Mouse (Mus musculus) splenic B cell, adult 2 months (primary cell): Measurements from ENCODE around the gene Dok4.
"Not testable (repeated sequence)": the region's sequence is repeated elsewhere in the genome, so short reads cannot be mapped to it uniquely, and the experiment has no call there.

Source experiments
- DNase-seq: peaks from one replicate; pipeline ENCODE4 v3.0.0-alpha.2; 2011; ENCODE audit warnings: low read depth, low spot score
- H3K27me3 ChIP-seq: 2 replicates; pipeline ENCODE4 v1.6.1; 2012; ENCODE audit warnings: mild to moderate bottlenecking, low read length, moderate library complexity, mixed read lengths; ENCODE audit not compliant: control insufficient read depth, poor library complexity, insufficient read depth, severe bottlenecking
- H3K36me3 ChIP-seq: 2 replicates; pipeline ENCODE4 v1.6.1; 2012; ENCODE audit warnings: mild to moderate bottlenecking, low read length, moderate library complexity, mixed read lengths; ENCODE audit not compliant: control insufficient read depth, poor library complexity, insufficient read depth, severe bottlenecking

The Dok4 gene

DNA sequence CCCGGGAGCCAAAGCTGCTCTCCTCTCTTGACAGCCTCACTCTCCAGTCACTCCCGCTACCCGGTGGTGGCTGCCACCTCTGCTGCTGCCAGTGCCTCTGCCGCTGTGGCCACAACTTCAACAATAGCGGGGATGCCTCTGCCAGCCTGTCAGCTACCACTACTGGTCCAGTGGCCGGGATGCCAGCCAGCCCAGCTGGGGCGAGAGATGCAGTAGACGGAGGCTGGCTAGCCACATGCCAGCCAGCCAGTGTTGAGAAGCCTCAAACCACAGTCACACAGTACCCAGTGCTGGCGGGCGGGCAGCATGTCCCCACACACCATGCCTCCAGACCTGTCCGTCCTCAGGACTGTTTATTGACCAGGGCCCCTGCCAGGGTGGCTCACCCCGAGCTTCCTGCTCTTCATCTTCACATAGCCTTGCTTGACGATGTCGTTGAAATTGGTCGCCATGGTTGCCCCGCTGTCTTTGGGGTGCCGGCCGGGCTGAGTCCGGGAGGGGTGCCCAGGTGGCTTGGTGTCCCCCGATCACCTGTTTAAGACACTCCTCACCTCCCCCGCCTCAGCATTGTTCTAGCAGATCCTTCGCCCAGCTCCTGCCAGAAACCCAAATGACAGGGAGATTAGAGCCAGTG, 5.5 kb downstream of the Dok4 start:
- no peaks in the 10 kb centered on the region for H3K36me3 ChIP-seq
- DNase-seq: no peak
- H3K27me3 ChIP-seq: no peaks in the 10 kb centered on the region

DNA sequence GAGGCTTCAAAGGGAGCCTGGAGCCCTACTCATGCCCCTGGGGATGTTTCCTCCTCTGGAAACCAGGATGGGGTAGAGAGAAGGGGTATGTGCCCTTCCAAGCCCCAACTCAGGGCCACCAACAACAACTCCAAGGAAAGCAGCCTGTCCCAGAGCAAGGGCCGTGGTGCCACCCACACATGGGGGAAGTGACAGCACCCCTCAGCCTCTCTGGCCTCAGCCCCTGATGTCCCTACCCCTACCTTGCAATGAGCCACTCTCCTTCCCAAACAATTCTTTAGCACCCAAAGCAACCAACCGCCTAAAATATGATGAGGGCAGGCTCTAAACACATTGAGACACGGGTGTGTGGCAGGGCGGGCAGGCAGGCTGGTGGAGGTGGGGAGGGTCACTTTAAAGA, 6.1 kb downstream of the Dok4 start:
- DNase-seq: no peak
- H3K36me3 ChIP-seq: no peaks in the 10 kb centered on the region
- no peaks in the 10 kb centered on the region for H3K27me3 ChIP-seq

DNA sequence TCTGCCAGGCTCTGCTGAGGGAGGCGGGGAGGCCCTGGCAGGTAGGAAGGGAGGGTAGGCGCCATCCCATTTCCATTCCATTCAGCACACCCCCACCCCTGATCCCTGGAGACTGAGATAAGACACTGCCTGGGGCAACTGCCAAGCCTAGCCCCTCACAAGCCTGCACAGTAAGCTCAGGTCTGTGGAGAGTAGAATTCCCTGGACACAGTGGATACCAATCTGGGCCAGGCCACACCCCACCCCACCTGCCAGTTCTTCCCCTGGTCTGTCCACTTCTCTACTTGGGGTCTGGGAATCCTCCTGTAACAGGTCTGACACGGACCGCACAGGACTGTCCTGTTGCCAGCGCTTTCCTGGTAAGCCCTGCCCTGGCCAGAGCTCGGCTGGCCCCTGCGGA, 7.0 kb downstream of the Dok4 start:
- DNase-seq: no peak
- Histone ChIP-seq H3K36me3 (0 out of 2 replicates have a peak, but pooled peaks cover 2% of the 10 kb centered on the region), H3K27me3 (no peaks in the 10 kb centered on the region)

DNA sequence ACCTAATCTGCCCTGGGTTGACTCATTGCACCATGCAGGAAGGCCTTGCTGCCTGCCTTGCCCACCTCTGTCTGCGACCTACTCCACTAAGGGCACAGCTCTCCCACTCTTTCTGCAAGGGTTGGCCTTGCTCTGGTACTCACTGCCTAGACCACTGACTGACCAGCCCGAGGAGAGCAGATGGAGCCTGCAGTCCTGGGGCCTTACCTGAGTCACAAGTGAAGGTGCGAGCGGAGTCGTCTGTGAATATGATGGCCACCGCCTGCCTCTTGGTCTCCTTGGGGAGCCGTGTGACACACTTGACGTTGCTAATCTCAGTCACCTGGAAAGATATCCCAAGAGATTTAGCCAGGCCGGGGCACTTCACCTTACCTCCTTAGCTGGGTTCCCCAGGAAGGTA, 9.2 kb downstream of the Dok4 start:
- Histone ChIP-seq H3K36me3 (peaks cover 5% of the 10 kb centered on the region; the same call in 1 of the 2 replicates), H3K27me3 (no peaks in the 10 kb centered on the region)
- DNase-seq: no peak

DNA sequence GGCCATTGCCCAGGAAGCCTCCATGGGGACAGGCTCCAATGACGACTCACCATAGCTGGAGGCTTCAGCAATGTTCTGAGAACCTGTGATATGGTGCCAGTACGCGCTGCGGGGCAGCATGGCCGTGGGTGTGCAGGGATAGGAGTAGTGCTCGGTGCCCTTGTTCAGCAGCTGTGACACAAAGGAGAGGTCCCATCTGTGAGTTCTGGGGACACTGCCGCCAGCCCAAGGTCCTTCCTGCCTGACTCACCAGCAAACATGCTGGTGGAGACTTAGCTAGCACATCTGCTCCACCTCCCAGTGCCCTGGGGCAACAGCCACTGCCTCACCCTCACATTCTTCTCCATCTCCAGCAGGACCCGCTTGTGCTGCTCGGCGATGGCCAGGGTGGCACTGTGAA, 10.8 kb downstream of the Dok4 start:
- Histone ChIP-seq H3K27me3 (no peaks in the 10 kb centered on the region), H3K36me3 (peaks cover 5% of the 10 kb centered on the region; the same call in 1 of the 2 replicates)
- no peak for DNase-seq

DNA sequence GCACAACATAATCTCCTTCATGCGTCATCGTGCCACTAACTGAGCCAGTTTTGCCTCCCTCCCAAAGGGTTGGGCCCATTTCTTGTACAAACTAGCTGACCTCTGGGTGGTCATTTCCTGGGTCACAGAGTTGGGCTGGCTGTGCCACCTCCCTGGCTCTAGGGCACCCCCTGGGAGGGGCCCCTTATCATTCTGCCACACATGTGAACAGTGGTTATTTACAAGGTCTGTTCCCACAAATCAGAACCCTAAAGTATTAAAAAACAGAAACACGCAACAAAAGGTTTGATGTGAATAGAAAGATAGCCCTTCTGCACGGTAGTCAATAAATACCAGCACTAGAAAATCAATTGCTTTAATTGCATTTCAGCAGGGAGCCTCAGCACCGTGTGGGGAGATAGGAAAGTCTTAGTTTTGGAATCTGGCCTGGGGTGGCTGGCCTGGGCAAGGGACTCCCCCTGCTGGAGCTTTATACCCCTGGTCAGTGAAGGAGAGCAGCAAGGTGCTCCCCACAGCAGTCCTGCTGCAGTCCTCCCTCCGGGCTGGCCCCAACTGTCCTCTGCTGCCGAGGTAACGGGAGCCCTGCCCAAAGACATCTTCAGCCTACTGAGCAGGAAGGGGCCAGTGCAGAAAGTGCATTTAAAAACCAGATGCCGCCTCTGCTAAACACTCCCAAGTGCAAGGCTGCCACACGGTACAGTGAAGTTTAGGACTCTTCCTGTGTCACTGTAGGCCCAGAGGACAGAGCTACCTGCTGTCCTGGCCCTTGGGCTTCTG, 12.0 kb downstream of the Dok4 start:
- H3K27me3 ChIP-seq: no peaks in the 10 kb centered on the region
- H3K36me3 ChIP-seq: peaks cover 5% of the 10 kb centered on the region; the same call in 1 of the 2 replicates
- DNase-seq: no peak

DNA sequence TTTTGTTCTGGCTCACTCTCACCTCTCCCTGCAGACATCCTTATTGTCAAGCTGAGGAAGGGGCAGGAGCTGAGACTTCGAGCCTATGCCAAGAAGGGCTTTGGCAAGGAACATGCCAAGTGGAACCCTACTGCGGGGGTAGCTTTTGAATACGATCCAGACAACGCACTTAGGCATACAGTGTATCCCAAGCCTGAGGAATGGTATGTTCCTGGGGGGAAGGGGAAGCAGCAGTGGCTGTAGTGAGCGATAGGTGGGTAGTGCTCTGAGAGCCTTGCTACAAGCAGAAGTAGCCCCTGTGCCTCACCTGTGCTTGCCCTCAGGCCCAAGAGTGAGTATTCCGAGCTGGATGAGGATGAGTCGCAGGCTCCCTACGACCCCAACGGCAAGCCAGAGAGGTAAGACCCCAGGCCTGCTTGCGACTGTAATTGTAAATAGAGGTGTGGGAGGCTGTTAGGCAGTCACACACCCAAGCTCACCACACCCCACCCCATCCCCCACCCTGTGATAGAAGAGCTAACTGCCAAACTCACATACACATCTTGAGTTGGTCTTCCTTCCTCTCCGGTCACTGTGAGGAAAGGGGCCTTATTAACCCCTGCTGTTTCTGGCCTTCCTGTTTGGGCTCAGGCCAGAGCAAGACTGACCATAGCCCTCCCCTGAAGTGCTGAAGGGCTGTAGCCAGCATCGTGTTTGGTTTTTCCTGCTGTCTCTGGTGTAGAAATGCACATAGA, 13.5 kb downstream of the Dok4 start:
- H3K27me3 ChIP-seq: no peaks in the 10 kb centered on the region
- no peak for DNase-seq
- peaks cover 5% of the 10 kb centered on the region; the same call in 1 of the 2 replicates for H3K36me3 ChIP-seq

DNA sequence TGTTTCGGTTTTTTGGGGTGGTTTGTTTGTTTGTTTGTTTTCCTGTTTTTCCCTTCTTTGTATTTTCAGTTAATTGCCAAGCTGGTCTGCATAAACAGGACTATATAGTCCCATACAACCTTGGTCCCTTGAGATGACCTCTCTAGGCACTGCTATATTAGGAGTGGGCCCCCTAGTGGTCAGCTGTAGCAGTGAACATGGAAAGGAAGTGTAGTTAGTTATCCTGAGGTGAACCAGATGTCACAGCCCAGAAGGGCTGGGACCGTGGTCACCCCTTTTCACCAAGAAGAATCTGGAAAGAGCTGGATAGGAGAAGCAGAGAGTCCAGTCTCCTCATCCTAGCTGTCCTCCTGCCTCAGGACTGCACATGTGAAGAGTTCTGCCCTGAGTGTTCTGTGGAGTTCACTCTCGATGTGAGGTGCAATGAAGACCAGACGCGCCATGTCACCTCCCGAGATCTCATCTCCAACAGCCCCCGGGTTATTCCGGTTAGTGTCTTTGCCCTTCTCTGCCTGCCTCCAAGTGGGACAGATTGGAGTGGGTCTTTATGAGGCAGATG, 14.7 kb downstream of the Dok4 start:
- H3K36me3 ChIP-seq: peaks cover 5% of the 10 kb centered on the region; the same call in 1 of the 2 replicates
- peak; percentile 81 for DNase-seq
- H3K27me3 ChIP-seq: no peaks in the 10 kb centered on the region

DNA sequence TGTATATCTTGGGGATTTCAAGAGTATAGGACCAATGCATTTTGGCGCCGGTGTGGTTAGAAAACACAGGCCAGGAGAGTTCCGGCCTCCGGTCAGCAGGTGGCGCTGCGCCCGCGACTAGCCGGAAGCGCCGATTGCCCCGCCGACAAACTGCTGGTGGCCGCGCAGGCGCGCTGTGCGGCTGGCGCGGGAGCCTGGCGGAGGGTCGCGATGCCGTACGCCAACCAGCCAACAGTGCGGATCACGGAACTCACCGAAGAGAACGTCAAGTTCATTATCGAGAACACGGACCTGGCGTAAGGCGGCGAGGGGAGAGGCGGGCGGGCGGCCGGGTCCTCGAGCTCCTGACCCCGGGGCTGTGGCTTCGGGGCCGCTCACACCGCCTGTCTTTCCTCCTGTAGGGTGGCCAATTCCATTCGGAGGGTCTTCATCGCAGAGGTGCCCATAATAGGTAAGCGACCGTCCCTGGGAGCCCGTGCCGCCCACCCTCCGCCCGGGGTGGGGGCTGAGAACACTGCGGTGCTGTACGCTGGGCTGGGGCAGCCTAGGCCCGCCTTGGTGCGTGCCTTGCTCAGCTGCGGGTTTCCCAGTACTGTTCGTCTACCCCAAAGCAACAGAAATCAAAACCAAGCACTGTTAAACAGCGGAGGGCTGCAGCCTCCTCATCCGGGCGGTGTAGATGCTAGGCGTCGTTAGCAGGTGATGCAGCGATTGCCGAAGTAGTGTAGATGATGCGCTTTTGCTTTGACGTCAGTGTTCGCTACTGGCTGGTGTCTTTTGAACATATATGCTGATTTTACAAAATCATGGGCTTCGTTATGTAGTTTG, 18.6 kb downstream of the Dok4 start, which contains the start of gene Polr2c:
Gene Polr2c, plus strand, starts transcription at position 105 of the 828 bp plus-strand sequence.
- Histone ChIP-seq H3K27me3 (no peaks in the 10 kb centered on the region), H3K36me3 (0 out of 2 replicates have a peak, but pooled peaks cover 2% of the 10 kb centered on the region)
- DNase-seq: peak; percentile 91

DNA sequence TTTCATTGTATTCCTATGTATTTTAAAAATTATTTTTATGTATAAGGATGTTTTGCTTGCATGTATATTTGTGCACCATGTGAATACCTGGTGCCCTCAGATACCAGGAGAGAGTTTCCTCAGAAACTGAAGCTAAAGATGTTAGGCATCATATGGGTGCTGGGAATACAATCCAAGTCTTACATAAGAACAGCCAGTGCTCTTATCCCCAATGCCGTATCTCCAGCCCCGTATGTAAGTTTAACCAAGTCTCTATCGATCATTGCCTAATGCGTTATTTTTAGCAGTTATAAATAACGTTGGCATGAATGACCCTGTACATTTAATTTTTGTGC, 19.2 kb downstream of the Dok4 start:
- Histone ChIP-seq H3K36me3 (no peaks in the 10 kb centered on the region), H3K27me3 (no peaks in the 10 kb centered on the region)
- DNase-seq: no peak

DNA sequence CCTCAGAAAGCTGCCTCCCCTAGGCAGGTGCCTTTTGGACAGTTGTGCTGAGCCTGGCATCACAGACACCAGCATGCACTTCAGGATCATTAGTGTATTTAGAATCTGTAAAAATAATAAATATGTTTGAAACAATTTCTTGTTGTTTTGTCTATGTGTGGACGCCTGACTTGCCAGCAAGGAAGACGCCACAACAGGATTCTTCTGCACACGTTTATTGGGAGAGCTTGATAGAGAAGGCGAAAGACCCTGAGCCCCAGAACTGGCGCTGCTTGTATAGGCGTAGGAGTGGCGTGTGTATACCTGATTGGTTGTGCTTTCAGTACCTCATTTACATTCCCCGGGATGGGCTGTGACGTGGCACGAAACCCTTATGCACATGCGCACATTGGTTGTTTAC, 21.4 kb downstream of the Dok4 start:
- not testable (repeated sequence) for DNase-seq, H3K36me3 ChIP-seq, H3K27me3 ChIP-seq

DNA sequence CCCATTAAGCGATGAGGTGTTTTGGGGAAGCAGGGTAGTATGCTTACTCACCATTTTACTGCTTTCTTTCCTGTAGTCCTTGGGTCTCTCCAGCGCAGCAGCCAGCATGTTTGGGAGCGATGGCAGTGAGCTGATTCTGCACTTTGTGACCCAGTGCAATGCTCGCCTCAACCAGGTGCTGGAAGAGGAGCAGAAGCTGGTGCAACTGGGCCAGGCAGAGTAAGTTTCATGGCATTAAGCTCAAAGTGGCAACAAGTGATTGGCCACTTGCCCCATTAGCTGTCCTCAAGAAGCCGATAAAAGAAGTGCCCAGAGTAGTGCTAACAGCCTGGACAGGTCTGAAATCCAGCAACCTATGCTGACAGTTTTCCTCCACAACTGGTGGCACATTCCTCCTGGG, 26.1 kb downstream of the Dok4 start:
- peaks cover 7% of the 10 kb centered on the region; the same call in 1 of the 2 replicates for H3K36me3 ChIP-seq
- H3K27me3 ChIP-seq: no peaks in the 10 kb centered on the region
- no peak for DNase-seq

DNA sequence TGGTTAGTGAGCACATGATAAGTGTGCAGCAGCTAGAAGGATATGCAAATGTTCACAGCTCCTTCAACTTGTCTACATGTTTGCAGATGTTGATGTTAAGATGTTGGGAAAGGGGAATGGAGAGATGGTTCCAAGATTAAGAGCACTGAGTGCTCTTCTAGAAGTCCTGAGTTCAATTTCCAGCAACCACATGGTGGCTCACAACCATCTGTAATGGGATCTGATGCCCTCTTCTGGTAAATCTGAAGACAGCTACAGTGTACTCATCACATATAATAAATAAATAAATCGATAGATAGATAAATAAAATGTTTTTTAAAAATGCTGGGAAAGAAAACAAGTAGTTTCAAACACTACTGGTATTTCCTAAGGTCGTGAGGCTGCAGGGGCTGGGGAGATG, 34.9 kb downstream of the Dok4 start:
- Histone ChIP-seq H3K27me3 (no peaks in the 10 kb centered on the region), H3K36me3 (peaks cover 2% of the 10 kb centered on the region)
- no peak for DNase-seq

DNA sequence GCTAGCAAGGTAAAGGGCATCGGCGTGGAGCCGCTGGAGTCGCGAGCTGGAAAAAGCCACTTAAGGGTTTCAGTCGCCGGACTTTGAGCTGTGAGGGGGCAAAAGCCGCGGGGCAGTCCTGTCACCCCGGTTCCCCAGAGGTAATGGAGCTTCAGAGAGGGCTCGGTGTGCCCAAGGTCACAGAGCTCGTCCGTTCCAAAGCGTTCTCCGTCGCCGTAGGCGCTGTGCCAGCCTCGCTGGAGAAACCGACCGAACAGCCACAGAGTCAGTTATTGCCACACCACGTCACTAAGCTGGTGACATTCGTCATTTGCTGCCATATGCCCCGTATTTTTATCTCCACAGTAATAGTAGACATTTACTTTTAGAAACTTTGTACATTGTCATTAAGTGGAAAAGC, 37.5 kb downstream of the Dok4 start:
- peak; percentile 62 for DNase-seq
- no peaks in the 10 kb centered on the region for H3K27me3 ChIP-seq
- H3K36me3 ChIP-seq: no peaks in the 10 kb centered on the region
